Mouse (Mus musculus) left cerebral cortex, adult 18-20 months (tissue): Measurements from ENCODE around the gene Gm11627. TPM values are rescaled to one million over a fixed set of nuclear protein-coding genes. Genes with fewer than 3 reads are reported as not detected.
"Not testable (repeated sequence)": the region's sequence is repeated elsewhere in the genome, so short reads cannot be mapped to it uniquely, and the experiment has no call there.

Experiments used
- DNase-seq, 2 experiments: peaks; one replicate each; pipeline ENCODE4 v3.0.0; 2021 to 2022; ENCODE audit warnings: low spot score in 2 of 2, mixed read lengths in 1 of 2
- long read RNA-seq, 2 experiments: library from polyadenylated mRNA; stranded (forward); transcript quantifications; one replicate each; pipeline ENCODE4 v2.0.0; 2021
- total RNA-seq, 2 experiments: library from RNA; stranded (reverse); gene quantifications; 2 replicates each; pipeline ENCODE4 v1.2.3; 2021

Gene Gm11627
- 1 to 10 TPM; 3.7 to 5.4 TPM for total RNA-seq
- long read RNA-seq, experiment 1, partial matches to known transcripts: 0 of 4 reads
- long read RNA-seq, experiment 1, other reads (novel, unspliced or antisense): 3 of 4 reads
- long read RNA-seq, experiment 2, partial matches to known transcripts: 0 of 4 reads
- long read RNA-seq, experiment 2, other reads (novel, unspliced or antisense): 2 of 4 reads

GRCm38 (mm10) chr11:102579165-102580033 lies at the start of gene Gm11627:
TSS of gene Gm11627 (minus strand) at chr11:102579461.
- DNase-seq: peak in 1 of 2 experiments; percentile 9

- DNase-seq: no peak
Measured at GRCm38 (mm10) chr11:102628529-102628928, 49.3 kb upstream of the Gm11627 start.

DNA sequence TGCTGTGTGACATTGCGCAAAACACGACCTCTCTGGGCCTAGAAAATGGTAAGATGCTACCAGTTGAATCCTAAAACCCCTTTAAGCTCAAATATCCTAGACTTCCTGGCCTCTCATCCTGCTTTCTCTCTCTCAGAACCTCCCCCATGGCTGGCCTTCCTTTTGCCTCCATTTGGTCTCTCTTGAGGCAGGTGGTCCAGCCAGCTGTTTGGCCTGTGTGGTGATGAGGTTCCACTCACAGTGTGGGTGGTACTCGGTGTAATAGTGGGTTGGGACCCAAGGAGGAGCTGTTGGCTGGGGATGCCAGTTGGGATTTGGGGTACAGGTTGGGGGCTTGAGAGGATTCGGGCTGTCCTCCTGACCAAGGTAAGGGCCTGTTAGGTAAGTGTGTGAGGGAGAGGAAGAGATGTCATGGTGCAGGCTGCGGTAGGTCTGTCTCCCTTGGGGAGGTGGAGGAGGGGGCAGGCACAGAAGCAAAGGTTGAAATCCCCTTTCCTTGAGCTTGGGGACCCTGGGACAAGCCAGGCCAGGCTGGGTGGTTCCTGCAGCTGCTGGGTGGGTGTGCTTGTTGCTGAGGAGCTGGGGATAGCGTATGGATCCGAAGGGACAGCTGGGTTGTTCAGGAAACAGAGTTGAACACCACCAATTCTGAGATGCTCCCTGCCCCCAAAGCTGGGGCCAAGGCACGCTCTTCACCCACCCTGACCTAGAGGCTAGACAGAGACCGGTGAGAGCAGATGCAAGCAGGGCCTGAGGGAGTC lies 48.1 kb upstream of the Gm11627 start:
- DNase-seq: no peak

- DNase-seq: no peak
Measured at GRCm38 (mm10) chr11:102624888-102625407, 45.7 kb upstream of the Gm11627 start.

- no peak for DNase-seq
Measured at GRCm38 (mm10) chr11:102623876-102624789, 44.9 kb upstream of the Gm11627 start.

- DNase-seq: no peak
Measured at GRCm38 (mm10) chr11:102619449-102619848, 40.2 kb upstream of the Gm11627 start.

DNA sequence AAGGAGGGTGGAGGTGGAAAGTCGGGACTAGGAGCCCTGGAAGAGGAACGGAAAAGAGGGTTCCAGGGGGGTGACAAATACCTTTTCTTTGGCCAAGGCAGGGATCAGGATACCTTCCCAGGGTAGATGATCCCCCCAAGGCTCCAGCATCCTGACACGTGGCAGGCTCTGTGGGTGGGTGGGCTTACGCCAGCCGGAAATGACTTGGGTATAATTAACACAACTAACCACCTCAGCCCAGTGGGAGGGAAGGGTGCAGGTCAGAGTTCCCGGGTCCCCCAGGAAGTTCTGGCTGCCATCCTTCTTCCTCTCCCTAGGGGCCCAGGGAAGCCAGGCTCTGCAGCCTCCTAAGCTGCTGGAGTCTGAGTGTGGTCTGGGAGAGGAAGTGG lies 32.0 kb upstream of the Gm11627 start:
- no peak for DNase-seq

DNA sequence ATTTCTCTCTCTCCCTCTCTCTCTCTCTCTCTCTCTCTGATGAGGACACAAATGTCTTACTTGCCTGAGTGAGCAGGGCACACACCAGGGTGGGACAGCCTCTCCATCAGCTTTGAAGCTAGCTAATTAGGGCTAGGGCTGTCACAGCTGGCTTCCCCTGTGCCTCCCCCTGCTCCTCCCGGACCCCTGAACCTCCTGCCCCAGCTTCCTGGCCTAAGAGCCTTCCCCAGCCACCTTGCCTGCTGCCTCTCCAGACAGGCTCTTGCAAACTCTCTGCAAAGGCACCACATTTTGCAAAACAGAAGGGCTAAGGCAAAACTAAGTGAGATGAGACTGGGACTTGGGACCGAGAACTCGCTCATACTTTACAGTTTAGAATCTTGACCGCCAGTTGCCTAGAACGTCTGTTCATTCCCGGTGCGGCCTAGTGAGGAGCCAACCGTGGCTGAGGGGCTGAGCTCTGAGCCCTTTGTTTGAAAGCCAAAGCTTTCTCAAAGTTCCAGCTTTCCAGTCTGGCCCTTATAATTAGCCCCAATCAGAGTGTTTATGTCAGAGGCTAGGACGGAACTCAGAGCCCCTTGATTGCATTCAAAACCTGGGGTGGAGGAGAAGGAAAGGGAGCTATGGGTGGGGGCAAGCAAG lies 31.5 kb upstream of the Gm11627 start:
- no peak for DNase-seq

DNA sequence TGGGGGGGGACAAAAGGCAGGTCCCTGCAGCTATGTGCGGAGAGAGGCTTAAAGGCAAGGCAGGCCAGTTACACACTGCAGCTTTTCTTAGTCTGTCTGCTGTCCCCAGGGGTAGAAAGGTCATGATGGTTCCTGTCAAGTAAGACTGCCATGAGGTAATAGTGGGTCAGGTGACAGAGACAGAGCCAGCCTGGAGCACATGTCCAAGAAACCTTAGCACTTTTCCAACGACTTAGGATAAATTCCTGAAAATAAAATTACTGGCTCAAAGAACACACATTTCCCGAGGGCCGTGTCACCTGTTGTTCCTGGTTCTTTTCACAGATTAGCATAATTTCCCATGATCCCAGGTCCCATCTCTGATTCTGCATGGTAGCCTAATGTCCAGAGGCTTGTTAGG lies 31.0 kb upstream of the Gm11627 start:
- no peak for DNase-seq

DNA sequence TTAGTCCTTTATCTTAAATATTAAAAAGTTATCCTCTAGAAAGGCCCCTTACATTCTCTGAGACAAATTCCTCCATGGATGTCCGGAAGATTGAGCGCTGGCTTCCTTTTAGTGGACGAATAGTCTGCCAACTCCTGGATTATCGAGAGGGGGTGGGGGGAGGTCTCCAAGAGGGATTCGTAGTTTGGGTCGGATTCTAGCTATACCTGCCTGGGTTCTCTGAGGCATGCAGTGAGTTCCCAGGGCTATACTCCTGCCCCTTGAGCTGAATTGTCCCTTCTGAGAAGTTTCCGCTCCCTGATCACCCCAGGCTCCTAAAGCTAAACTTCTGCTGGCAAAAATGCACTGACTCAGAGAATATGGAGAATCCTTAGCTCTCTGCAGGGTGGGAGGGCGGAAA lies 30.2 kb upstream of the Gm11627 start:
- no peak for DNase-seq

DNA sequence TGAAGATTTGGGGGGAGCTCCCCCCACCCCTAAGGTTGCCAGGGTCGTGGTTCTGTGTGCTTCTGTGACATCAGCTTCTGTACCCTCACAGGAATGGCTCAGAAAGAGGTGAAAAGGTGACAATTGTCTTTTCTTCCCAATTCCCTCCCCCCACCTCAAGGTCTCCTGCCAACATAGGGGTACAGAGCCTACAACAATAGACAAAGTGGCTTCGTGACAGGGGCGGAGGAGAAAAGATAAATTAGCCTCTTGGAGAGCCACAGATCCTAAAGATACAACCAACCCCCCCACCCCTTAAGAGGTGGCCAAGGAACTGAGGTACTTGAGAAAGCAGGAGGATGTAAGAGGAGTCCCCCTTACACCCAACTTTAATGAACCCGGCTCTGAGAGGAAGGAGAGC lies 29.4 kb upstream of the Gm11627 start:
- DNase-seq: no peak

- DNase-seq: no peak
Measured at GRCm38 (mm10) chr11:102607686-102608548, 28.7 kb upstream of the Gm11627 start.

GRCm38 (mm10) chr11:102607201-102607600 lies 27.9 kb upstream of the Gm11627 start:
- not testable (repeated sequence) for DNase-seq

GRCm38 (mm10) chr11:102606751-102607171 lies 27.5 kb upstream of the Gm11627 start:
- DNase-seq: no peak

DNA sequence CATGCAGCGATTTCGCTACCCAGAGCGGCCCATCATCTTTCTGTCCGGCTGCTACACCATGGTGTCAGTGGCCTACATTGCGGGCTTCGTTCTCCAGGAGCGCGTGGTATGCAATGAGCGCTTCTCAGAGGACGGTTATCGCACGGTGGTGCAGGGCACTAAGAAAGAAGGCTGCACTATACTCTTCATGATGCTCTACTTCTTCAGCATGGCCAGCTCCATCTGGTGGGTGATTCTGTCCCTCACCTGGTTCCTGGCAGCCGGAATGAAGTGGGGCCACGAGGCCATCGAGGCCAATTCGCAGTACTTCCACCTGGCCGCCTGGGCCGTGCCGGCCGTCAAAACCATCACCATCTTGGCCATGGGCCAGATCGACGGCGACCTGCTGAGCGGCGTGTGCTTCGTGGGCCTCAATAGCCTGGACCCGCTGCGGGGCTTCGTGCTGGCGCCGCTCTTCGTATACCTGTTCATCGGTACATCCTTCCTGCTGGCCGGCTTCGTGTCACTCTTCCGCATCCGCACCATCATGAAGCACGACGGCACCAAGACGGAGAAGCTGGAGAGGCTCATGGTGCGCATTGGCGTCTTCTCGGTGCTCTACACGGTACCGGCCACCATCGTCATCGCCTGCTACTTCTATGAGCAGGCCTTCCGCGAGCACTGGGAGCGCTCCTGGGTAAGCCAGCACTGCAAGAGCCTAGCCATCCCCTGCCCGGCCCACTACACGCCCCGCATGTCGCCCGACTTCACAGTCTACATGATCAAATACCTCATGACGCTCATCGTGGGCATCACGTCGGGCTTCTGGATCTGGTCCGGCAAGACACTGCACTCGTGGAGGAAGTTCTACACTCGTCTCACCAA lies 26.5 kb upstream of the Gm11627 start:
- DNase-seq: no peak

- peak; percentile 26 to 45 for DNase-seq
Measured at GRCm38 (mm10) chr11:102604777-102605552, 25.7 kb upstream of the Gm11627 start.

GRCm38 (mm10) chr11:102604010-102604584 lies 24.8 kb upstream of the Gm11627 start, which contains the start of gene Fzd2:
TSS of gene Fzd2 (plus strand) at chr11:102604396.
- DNase-seq: peak; percentile 17 to 30
